Mouse (Mus musculus) layer of hippocampus, adult 2 months (tissue): ENCODE measurements around the gene Mrps2. TPM values are rescaled to one million over a fixed set of nuclear protein-coding genes. Genes with fewer than 3 reads are reported as not detected.
"Not testable (repeated sequence)": the region's sequence is repeated elsewhere in the genome, so short reads cannot be mapped to it uniquely, and the experiment has no call there.

Experiments
- DNase-seq, 2 experiments: peaks; one replicate each; pipeline ENCODE4 v3.0.0; 2022; ENCODE audit warnings: low spot score in 2 of 2
- H3K27ac ChIP-seq: fragments of 200-600 bp; 2 replicates; pipeline ENCODE4 v1.8.1; 2022
- H3K4me3 ChIP-seq: fragments of 200-600 bp; 2 replicates; pipeline ENCODE4 v1.8.1; 2022; ENCODE audit warnings: mild to moderate bottlenecking
- CTCF ChIP-seq: fragments of 200-600 bp; conservative IDR thresholded peaks from 2 replicates; pipeline ENCODE4 v1.8.1; 2022; ENCODE audit warnings: antibody characterized with exemption, mild to moderate bottlenecking, moderate library complexity
- total RNA-seq, 2 experiments: library from RNA; stranded (reverse); gene quantifications; 2 replicates each; pipeline ENCODE4 v1.2.3; 2021

Gene Mrps2
- total RNA-seq, 2 experiments from 2014 or later: 35.8 to 39.4 TPM

DNA sequence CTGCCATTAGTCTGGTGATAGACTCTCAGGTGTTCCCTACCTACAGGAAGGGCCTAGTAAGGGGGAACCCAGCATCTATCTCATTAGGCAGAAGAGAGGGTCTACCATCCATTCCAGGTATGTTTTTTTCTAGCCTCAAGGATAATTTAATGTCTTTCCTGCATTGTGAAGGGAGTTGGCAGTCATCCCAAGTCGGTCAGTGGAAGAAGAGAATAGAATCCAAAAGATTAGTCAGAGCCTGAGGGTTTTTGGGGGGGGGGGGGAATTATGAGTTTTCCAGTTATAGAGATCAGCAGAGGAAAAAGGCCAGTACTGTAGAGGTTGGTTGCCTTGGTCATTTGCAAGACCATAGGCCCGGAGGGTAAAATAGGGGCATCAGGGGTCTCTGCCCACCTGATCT, 26.7 kb downstream of the Mrps2 start:
- TF ChIP-seq CTCF: no peak
- DNase-seq: no peak
- Histone ChIP-seq H3K27ac (no peak overlapping the region), H3K4me3 (no peak overlapping the region)

DNA sequence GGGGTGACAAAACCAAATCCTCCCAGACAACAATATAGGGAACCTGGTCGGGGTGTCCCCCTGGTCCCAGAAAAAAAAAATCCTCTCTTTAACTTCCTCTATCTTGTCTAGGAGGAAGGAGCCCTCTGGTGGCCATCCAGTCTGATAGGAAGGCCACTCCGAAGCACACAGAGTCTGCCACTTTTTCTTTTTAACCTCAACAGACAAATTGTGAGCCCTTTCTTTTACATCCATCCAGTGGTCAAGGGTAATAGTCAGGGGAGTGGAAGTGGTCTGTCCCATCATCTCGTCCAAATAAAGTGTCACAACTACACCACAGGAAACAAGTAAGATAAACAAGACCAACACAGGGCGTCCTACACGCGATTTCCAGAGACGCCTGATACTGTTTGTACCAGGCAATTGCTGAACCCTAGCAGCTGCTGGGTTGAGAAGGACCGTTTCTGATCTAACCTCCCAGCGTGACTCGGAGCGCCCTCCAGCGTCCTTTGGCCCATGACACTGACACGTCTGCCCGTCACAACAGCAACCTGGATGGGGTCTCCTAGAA, 27.4 kb downstream of the Mrps2 start:
- no peak for DNase-seq
- TF ChIP-seq CTCF: peak; percentile 80
- Histone ChIP-seq H3K27ac (no peak overlapping the region), H3K4me3 (no peak overlapping the region)

DNA sequence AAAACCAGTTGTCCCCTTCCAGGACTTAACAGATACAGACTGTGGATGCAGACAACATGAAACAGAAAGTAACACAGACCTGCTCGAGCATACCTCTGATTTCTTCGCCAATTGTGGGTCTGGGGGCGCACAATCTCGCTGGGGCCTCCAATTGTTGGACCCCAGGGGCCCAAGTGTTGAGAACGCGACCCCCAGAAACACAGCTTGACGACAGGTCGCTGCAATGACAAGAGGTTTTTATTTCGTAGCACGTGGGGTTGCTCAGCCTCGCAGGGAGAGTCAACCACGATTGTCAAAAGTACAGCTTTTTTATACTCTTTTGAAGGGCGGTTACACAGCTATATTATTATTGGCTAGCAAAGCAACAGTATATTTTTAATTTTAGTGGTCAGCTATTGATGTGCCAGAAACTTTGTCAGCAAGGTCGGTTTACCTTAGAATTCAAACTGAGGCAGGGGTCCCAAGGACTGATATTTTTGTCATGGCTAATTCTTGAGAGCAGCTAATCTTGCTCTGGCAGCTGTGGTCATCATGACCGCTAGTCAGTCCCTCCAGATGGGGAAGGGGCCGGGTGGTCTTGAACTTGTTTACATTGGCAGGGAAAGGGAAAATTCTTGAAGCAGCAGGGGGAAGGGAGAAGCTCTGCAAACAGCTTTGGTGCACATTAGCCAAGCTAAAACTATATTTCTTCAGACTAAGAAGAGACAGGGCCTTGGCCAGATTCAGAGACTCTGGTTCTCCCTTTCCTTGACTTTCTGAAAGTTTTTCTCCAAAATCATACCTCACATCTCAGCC, 28.1 kb downstream of the Mrps2 start:
- DNase-seq: no peak
- H3K4me3 ChIP-seq: no peak overlapping the region
- no peak overlapping the region for H3K27ac ChIP-seq
- no peak for TF ChIP-seq CTCF

DNA sequence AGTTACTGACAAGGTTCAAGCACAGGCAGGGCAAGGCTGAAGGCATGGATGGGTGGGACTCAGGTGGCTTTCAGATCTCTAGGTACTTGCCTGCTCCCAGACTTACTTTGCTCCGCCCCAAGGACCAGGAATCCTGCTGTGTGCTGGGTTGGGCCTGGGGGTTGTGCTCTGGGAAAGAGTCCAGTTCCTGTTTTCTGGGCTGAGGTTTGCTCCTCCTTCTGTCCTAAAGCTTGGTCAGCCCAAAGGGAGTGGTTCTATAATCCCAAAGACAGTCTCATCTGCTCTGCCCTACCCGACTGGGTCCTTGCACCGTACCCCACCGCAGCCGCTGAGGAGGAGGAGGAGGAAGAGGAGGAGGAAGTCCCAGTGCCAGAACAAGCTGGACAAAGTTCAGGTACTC, 28.8 kb downstream of the Mrps2 start, which contains the start of gene Gbgt1:
Gene Gbgt1 (plus strand): TSS at position 221 of the 400 bp plus-strand sequence.
- TF ChIP-seq CTCF: no peak
- Histone ChIP-seq H3K4me3 (no peak within 1 kb of the TSS), H3K27ac (no peak within 1 kb of the TSS)
- no peak for DNase-seq

DNA sequence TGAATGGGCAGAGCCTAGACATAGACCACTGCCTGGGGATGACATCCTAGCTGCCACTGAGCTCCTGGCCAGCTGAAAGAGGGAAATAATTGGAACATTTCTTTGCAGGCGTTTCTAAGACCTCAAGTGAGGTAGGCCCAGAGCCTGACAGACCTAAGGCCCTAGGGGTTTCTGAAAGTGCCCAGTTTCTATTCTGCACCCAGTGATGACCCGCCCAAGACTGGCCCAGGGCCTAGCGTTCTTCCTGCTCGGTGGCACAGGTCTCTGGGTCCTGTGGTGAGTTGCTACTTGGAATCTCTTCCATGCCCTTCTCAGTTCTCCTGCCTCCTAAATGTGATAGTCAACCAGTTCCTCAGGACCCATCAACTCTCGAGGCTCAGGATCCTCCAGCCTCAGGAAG, 29.7 kb downstream of the Mrps2 start:
- H3K4me3 ChIP-seq: no peak overlapping the region
- no peak for TF ChIP-seq CTCF
- H3K27ac ChIP-seq: no peak overlapping the region
- no peak for DNase-seq

DNA sequence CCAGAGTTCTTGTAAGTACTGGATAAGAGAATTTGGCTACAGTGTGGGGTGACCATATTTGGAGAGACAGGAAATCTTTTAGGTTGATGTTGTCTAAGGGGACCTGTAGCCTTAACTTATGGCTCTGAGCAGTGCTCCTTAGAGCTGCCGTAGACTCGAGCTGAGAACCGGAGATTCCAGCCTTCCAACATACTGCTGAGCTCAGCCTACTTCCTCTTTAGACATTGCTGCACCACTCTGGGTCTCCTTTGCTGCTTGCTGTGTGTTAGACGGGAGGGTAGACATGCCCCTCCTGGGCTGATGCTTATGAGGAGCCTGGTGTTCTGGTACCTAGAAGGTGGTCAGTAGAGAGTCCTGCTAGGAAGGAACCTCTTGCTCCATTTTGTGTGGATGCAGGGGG, 30.6 kb downstream of the Mrps2 start:
- no peak for DNase-seq
- no peak overlapping the region for H3K27ac ChIP-seq
- no peak for TF ChIP-seq CTCF
- H3K4me3 ChIP-seq: no peak overlapping the region

DNA sequence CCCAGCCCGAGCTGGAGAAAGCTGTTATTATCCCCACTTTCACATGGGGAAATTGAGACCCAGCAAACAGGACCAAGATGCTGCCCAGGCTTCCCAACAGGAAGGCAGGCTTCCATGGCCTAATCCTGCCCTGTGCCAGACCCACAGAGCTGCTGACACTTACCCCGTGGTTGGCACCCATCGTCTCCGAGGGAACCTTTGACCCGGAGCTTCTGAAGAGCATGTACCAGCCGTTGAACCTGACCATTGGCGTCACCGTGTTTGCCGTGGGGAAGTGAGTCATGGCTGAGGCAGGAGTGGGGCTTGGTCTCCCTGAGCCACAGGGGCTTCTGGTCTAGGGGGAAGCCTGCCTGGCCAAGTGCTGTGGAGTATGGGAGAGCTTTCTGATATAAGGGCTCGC, 35.1 kb downstream of the Mrps2 start:
- TF ChIP-seq CTCF: no peak

DNA sequence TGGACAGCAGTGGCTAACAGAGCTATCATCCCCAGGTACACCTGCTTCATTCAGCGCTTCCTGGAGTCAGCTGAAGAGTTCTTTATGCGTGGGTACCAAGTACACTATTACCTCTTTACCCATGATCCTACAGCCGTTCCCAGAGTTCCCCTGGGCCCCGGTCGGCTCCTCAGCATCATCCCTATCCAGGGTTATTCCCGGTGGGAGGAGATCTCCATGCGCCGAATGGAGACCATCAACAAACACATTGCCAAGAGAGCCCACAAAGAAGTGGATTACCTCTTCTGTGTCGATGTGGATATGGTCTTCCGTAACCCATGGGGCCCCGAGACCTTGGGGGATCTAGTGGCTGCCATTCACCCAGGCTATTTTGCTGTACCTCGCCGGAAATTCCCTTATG, 36.8 kb downstream of the Mrps2 start:
- H3K4me3 ChIP-seq: no peak overlapping the region
- no peak for DNase-seq

More for the DNA sequence above, 35.1 kb downstream of the Mrps2 start:
- no peak overlapping the region for H3K4me3 ChIP-seq
- no peak for DNase-seq
- no peak overlapping the region for H3K27ac ChIP-seq

DNA sequence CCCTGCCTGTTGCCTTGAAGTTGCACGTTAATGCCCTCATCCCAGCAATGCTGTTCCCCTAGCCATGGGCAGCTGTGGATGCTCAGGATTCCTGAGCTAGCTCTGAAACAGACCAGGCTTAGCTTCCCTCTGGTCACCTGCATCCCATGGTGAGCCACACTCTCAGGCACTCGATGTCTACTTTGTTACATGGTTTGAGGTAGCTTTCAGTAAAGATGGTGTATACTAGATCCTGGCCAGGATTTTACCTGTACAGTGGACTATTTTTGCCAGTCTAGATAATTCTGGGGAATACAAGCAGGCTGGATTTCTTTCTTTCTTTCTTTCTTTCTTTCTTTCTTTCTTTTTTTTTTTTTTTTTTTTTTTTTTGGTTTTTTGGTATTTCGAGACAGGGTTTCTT, 37.9 kb downstream of the Mrps2 start, which contains the start of gene Gm10134:
Gene Gm10134 (plus strand): TSS at position 301 of the 400 bp plus-strand sequence.
- DNase-seq: no peak
- Histone ChIP-seq H3K4me3 (no peak within 1 kb of the TSS), H3K27ac (no peak within 1 kb of the TSS)
- no peak for TF ChIP-seq CTCF

More for the DNA sequence above, 36.8 kb downstream of the Mrps2 start:
- no peak for TF ChIP-seq CTCF
- H3K27ac ChIP-seq: no peak overlapping the region

DNA sequence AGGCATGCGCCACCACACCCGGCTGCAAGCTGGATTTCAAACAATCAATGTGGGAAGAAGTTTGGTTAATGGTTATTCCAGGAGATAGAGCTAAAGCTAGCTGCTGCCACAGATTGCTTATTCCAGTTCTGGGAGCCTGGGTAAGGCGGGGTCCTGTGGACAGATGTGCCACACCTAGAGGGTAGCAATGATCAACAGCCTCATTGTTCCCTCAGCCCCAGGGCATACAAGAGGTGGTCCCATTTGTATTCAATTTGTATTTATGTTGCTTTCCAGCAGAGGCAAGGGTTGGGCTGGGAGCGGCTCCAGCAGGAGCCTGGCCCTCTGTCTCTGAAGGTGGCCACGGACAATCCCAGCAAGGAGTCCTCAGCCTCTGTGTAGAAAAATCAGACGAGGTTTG, 38.4 kb downstream of the Mrps2 start:
- TF ChIP-seq CTCF: no peak
- H3K27ac ChIP-seq: no peak overlapping the region
- DNase-seq: no peak
- no peak overlapping the region for H3K4me3 ChIP-seq

DNA sequence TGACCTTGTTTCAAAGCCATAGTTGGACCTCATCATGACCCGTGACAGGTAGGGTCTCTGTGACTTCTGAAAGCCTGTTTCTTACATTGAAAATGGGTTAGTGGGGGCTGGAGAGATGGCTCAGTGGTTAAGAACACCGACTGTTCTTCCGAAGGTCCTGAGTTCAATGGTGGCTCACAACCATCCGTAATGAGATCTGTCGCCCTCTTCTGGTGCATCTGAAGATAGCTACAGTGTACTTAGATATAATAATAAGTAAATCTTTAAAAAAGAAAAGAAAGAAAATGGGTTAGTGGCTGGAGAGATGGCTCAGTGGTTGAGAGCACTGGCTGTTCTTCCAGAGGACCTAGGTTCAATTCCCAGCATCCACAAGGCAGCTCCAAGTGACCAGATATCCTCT, 43.7 kb downstream of the Mrps2 start:
- DNase-seq, H3K27ac ChIP-seq, H3K4me3 ChIP-seq: not testable (repeated sequence)
- peak; percentile 66 for TF ChIP-seq CTCF

DNA sequence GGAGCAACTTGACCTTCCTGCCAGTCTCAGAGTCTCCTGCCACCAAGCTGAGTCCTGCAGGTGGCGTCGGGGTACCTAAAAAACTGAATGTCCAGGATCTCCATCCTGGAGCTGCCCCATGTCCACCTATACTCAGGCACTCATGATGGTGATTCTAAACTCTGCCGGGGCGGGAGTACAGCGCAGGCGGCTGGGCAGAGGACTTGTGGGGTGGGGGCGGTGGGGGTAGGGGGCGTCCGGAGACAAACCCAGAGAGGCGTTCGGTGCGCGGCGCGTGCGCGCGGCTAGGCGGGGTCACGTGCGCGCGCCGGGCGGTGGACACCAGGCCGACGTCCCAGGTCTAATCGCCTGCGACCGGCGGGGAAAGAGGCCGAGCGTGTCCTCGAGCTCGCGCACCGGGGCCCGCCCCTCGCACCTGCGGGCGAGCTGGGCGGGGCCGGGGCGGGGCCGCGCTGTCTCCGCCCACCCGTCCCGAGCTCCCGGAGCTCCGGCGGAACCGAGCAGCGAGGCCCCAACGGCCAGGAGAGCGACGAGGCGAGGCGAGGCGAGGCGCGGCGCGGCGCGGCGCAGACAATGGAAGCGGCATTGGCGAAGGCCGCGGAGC, 45.0 kb downstream of the Mrps2 start, which contains the start of gene Ralgds:
Gene Ralgds (plus strand): TSS at position 328 of the 604 bp plus-strand sequence.
- peak in 1 of 2 experiments; percentile 50 for DNase-seq
- peak within 1 kb of the TSS; percentile 78 for H3K27ac ChIP-seq
- TF ChIP-seq CTCF: peak; percentile 53
- H3K4me3 ChIP-seq: peak within 1 kb of the TSS; percentile 76
